Mouse (Mus musculus) kidney, embryonic 14.5 days (tissue): ENCODE measurements around the gene Sytl4. TPM values are rescaled to one million over a fixed set of nuclear protein-coding genes. Genes with fewer than 3 reads are reported as not detected.

Experiments
- ATAC-seq: fragments of 200-750 bp; cut with Nextera tagmentation; 2 replicates; pipeline ENCODE4 v1.8.0; 2017; ENCODE audit warnings: moderate number of reproducible peaks, mild to moderate bottlenecking, moderate TSS enrichment, moderate library complexity; ENCODE audit not compliant: low FRiP score, low TSS enrichment
- H3K27ac ChIP-seq: fragments of 300-500 bp; sonication (generic); 2 replicates; pipeline ENCODE4 v1.5.1; 2014; ENCODE audit warnings: low read depth, mild to moderate bottlenecking, low read length, moderate library complexity, mixed read lengths
- H3K27me3 ChIP-seq: fragments of 300-500 bp; sonication (generic); 2 replicates; pipeline ENCODE4 v1.6.1; 2014; ENCODE audit warnings: mild to moderate bottlenecking, low read length; ENCODE audit not compliant: control insufficient read depth, insufficient read depth
- H3K36me3 ChIP-seq: fragments of 300-500 bp; sonication (generic); 2 replicates; pipeline ENCODE4 v1.6.1; 2014; ENCODE audit warnings: low read length, mixed read lengths; ENCODE audit not compliant: control insufficient read depth, insufficient read depth
- H3K4me1 ChIP-seq: fragments of 300-500 bp; sonication (generic); 2 replicates; pipeline ENCODE4 v1.6.1; 2014; ENCODE audit warnings: low read length, mixed read lengths; ENCODE audit not compliant: control insufficient read depth, insufficient read depth
- H3K4me2 ChIP-seq: fragments of 300-500 bp; sonication (generic); replicated peaks from 2 replicates; pipeline ENCODE4 v1.6.1; 2014; ENCODE audit warnings: low read depth, mild to moderate bottlenecking, low read length
- H3K4me3 ChIP-seq: fragments of 300-500 bp; sonication (generic); 2 replicates; pipeline ENCODE4 v1.5.1; 2014; ENCODE audit warnings: mild to moderate bottlenecking, low read length
- H3K9ac ChIP-seq: fragments of 300-500 bp; sonication (generic); 2 replicates; pipeline ENCODE4 v1.6.1; 2014; ENCODE audit warnings: low read depth, mild to moderate bottlenecking, low read length, moderate library complexity
- H3K9me3 ChIP-seq: fragments of 300-500 bp; sonication (generic); 2 replicates; pipeline ENCODE4 v1.6.1; 2016; ENCODE audit warnings: low read length; ENCODE audit not compliant: control insufficient read depth
- WGBS: fragments of 180-500 bp; shearing (Covaris S2); extraction: QIAGEN DNeasy Blood & Tissue Kit; methylation state at CpG from one replicate; pipeline ENCODE4 v1.1.7; 2014; 5-methylcytosine and 5-hydroxymethylcytosine counted together
- polyA plus RNA-seq: library from polyadenylated mRNA; unstranded; fragments of >200 nt; fragmentation: Nextera tagmentation; extraction: Ambion mirVana; gene quantifications from 2 replicates; pipeline ENCODE4 v1.2.1, GENCODE M21; 2014

Sytl4 gene
- polyA plus RNA-seq, 1 experiment from 2014 or later = 3.3 TPM

DNA sequence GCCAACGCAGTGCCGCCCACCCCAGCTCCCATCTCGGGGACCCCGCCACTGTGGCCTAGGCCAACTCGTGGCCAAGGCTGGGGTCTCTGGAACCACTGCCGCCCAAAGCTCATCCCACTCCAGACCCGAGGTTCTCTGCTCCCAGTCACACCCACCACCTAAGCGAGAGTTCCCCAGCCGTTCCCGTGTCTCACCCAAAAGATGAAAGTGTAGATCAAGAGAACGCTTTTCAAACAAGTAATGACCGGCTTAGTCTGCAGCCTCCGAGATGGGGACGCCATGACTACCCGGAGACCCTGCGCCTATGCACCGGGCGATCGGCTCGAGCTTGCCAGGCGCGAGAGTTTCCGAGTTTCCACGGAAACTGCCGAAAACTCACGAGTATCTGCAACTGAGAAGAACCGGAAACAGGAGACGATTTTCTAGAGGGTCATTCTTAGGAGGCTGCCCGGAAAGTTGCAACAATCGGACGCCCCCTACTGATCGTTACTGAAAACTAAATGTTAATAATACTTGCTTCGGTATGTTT is 83.5 kb downstream of the Sytl4 start, which contains the start of gene Tspan6:
TSS of gene Tspan6 (minus strand) at position 416 of the 529 bp plus-strand sequence.
- H3K9me3 ChIP-seq = no peaks in the 10 kb centered on the region
- ATAC-seq = peak; percentile 96
- peaks cover 3% of the 10 kb centered on the region; the same call in 1 of the 2 replicates for H3K36me3 ChIP-seq
- no peaks in the 10 kb centered on the region for H3K27me3 ChIP-seq
- no peak within 1 kb of the TSS for H3K27ac ChIP-seq
- peak within 1 kb of the TSS; percentile 58 for H3K4me3 ChIP-seq
- H3K4me1 ChIP-seq = no peaks in the 10 kb centered on the region
- peak within 1 kb of the TSS; percentile 75 for H3K9ac ChIP-seq
- peak within 1 kb of the TSS; percentile 45 for H3K4me2 ChIP-seq
- 28% methylated on average over 33 of the region's 33 CpGs for WGBS

DNA sequence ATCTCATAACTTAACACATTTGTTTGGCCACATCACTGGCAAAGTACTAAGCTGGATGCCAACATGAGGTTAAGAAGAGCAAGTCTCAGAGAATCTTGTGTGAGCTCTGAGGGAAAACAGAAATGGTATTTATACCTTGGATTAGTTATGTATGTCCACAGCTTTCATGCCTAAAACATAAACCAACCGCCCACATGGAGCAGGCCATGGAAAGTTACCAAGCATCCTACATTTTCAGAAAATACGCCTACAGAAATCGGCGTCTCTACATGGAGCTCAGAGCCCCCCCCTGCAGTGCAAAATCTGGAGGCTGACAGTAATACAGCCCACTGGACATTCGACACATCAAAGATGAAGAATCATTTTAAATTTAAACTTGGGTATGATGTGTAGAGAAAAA is 93.5 kb downstream of the Sytl4 start:
- WGBS = 85% methylated on average over 5 of the region's 5 CpGs
- Histone ChIP-seq H3K9ac (no peak overlapping the region), H3K4me3 (no peak overlapping the region), H3K4me1 (no peaks in the 10 kb centered on the region), H3K27me3 (no peaks in the 10 kb centered on the region), H3K27ac (no peak overlapping the region), H3K9me3 (no peaks in the 10 kb centered on the region), H3K36me3 (peaks cover 6% of the 10 kb centered on the region; the same call in 1 of the 2 replicates), H3K4me2 (no peak overlapping the region)
- ATAC-seq = no peak

DNA sequence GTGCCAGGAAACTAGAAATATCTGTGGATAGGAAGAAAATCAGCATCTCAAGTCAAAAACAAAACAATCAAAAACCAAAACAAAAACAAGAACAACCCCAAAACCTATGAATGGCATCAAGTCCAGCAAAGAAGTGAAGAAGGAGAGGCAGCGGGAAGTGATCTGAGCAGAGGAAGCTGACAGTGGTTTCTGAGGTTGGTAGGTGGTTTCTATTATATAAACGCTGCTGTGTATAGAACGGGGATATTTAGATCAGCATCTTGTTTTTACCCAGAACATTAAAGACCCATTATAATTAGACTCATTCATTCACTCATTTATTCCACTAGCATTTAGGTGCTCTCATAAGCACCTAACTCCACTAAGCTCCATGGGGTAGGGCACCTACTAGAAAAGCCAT is 94.3 kb downstream of the Sytl4 start:
- no peak overlapping the region for H3K4me2 ChIP-seq
- no peak overlapping the region for H3K4me3 ChIP-seq
- WGBS = 95% methylated on average over 3 of the region's 3 CpGs
- H3K4me1 ChIP-seq = no peaks in the 10 kb centered on the region
- H3K27ac ChIP-seq = no peak overlapping the region
- no peak for ATAC-seq
- H3K36me3 ChIP-seq = peaks cover 4% of the 10 kb centered on the region; the same call in 1 of the 2 replicates
- H3K27me3 ChIP-seq = no peaks in the 10 kb centered on the region
- H3K9me3 ChIP-seq = no peaks in the 10 kb centered on the region
- no peak overlapping the region for H3K9ac ChIP-seq

Other genes with a start within 250 kb of the Sytl4 start
- not detected in 2 replicates for gene Tnmd, start 130.8 kb downstream of the Sytl4 start, polyA plus RNA-seq
- gene Tspan6, start 83.4 kb downstream of the Sytl4 start, polyA plus RNA-seq = 203 and 238 TPM in 2 replicates
- gene Srpx2, start 73.4 kb downstream of the Sytl4 start, polyA plus RNA-seq = 1.7 and 1.8 TPM in 2 replicates
- 32.7 and 58.5 TPM in 2 replicates for gene Cstf2, start 77.4 kb upstream of the Sytl4 start, polyA plus RNA-seq
- 0.16 TPM in 1 of 2 replicates, not detected in the other for gene Xkrx, start 180.3 kb upstream of the Sytl4 start, polyA plus RNA-seq
- gene Arl13a, start 205.7 kb upstream of the Sytl4 start, polyA plus RNA-seq = not detected in 2 replicates
- 0.11 and 0.32 TPM in 2 replicates for gene Nox1, start 240.1 kb upstream of the Sytl4 start, polyA plus RNA-seq